Mouse (Mus musculus) heart, postnatal 4 days (tissue): ENCODE data around the gene Ppp2r5b. TPM values are rescaled to one million over a fixed set of nuclear protein-coding genes. Genes with fewer than 3 reads are reported as not detected.

Source experiments
- DNase-seq: peaks from one replicate; pipeline ENCODE4 v3.0.0; 2021
- total RNA-seq, 2 experiments: library from RNA; stranded (reverse); gene quantifications; 2 replicates each; pipeline ENCODE4 v1.2.3; 2021

The Ppp2r5b gene
- total RNA-seq, 2 experiments from 2014 or later = 30.1 to 30.2 TPM

DNA sequence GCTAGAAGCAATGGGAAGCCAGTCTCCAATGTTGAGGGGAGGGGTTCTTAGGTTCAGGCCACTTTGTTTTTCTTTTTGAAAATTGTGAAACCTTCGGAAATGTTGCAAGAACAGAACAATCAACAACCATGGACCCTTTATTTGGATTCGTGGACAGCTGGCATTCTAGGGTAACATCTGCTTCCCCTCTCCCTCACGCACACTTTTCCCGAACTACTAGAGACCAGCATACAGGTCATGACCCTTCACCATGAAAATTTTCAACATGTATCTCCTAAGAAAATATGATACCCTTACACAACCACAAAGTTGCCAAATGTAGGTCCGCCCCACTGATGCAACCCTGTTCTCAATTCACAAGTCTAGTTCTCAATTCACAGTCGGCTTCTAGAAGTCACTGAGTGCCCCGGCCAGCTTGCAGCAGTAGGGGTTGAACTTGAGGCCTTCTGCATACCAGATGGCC lies 33.0 kb upstream of the Ppp2r5b start:
- no peak for DNase-seq

DNA sequence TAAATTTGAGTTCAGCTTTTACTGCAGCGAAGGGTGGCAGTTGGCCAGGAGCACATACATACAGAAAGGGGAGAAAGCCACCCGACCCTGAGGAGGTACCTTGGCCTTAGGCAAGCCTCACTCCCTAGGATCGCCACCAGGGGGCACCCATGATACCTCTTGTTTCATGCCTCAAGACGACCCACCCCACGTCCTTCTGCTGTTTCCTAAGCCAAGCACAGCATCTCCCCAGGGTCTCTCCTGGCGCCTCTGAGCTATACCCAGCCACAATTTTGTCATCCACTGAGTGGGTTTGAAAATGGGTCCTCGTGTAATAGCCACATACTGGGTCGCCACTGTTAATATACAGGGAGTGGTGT lies 32.5 kb upstream of the Ppp2r5b start:
- DNase-seq = peak; percentile 93

DNA sequence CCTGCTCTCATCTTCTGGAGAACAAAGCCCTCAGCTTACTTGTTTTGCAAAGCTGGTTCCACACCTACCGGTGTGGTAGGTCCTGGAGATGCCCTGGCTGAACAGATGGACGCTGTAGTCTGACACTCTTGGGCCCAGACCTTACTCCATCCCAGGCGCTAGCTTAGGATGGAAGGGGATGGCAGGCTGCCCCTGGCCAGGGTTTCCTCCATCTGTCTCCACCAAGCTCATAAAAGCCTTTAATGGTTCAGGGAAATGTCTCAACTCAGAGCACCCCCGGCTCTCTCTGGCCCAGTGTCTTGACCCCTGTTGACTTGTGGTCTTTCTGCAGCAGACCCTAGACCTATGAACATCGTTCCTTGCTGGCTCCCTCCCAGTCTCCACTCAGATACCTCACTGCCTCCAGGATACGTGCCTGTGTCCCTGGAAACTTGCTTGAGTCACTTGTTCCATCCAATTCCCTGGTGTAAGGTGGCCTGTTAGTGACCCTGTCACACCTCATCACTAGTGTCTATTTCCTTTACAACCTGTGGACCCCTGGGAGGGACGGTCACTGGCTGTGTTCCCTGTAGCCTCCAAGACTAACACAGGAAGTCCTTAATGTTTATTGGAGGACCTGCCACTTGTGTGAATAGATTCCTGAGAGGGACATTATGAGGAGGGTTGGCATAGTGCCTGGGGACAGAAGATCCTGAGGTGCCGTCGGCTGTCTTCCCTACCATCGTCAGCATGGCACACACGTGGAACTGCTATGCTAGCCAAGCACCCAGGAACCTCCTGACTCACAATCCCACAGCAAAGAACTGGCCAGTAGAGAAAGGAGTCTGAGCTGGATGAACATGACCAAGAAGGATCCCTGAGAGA lies 31.9 kb upstream of the Ppp2r5b start:
- peak; percentile 40 for DNase-seq

DNA sequence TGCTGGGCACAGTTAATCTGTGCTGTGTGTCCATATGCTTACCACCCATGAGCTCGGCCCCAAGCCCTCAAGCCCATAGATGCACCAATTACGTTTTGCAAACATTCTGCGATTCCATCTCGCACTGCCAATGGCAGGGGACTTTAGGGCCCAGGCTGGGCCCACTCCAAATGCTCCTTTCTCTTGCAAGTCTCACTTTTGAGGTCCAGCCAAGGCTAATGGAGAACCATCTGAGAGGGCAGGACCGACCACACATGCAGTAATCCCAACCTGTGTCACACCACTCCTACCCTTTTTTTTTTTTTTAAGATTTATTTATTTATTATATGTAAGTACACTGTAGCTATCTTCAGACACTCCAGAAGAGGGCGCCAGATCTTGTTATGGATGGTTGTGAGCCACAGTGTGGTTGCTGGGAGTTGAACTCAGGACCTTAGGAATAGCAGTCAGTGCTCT lies 30.1 kb upstream of the Ppp2r5b start:
- DNase-seq = no peak

DNA sequence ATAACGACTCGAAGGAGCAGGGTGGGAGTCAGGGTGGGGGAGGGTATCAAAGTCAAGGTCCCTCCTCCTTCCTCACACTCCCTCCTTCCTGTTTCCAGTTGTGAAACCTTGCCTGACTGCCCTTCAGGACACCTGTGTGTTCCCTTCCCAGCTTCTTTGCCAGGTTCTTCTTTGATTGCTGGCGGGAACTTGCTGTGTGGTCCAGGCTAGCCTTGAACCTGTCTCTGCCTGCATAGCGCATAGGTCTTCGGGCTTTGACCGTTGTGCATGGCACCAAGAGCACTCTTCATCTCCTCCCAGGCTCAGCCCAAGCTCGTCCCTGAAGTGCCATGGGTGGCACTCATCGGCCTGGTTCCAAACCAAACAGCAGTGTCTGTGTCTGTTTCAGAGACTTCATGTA lies 29.3 kb upstream of the Ppp2r5b start:
- DNase-seq = no peak

DNA sequence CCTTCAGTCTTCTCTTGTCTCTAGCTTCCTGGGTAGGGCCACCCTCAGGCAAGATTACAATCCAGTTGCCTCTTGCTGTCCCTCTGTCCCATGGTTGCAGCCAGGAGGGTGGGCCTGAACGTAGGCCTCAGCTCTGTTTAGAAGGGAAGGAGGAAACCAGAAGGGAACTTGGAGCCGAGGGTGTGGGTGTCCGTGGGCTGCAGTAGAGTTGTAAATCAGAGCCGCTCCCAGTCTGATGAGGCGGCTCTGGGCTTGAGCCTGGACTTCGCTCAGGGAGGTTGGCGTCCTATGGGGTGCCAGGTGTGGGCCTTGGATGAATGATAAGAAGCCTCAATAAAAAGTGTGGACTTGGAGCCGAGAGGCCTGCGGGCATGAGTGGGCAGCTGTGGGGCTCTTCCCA lies 28.5 kb upstream of the Ppp2r5b start:
- no peak for DNase-seq

DNA sequence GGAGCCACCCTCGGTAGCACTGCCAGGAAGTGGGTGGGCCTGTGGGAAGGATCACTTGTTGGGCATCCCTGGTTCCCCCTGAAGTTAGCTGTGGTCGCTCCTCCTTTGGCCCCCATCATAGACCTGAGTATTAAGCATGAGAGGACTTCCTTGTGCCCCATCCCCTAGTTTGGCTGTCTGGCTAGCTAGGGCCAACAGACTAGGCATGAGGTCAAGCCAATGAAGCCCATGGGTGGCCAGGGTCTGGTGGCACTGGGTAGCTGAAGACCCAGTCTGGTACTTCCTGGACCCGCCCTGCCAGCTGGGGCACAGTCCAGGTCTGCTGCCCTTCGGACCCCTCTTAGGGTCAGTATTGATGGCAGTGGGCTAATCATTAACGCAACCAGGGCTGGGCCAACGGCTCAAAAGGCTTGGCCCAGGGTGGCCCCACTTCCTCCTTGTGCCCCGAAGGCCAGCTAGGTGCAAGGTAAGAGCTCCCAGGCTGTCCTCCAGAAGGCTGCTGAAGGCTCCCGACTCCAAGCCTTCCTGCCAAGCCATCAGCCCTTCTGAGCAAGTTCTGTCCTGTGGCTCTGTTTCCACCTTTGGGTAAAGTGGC lies 27.3 kb upstream of the Ppp2r5b start:
- no peak for DNase-seq

DNA sequence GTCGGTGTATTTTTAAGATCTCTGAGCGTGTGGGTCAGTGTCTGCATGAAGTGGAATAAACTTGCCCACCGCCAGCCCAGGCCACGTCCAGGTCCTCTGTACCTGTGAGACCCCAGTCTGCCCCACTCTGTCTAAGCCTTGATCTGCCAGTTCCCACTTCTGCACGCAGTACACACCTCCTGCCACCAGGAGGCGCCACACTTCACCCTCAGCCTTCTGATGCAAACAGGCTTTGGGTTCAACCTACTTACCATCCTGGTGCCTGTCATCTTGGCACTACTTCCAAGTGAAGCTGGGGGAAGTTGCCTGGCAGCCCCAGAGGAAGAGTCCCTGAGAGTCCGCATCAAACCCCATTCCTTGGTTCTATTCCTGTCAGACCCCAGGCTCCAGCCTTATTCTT lies 26.6 kb upstream of the Ppp2r5b start:
- DNase-seq = peak; percentile 84

DNA sequence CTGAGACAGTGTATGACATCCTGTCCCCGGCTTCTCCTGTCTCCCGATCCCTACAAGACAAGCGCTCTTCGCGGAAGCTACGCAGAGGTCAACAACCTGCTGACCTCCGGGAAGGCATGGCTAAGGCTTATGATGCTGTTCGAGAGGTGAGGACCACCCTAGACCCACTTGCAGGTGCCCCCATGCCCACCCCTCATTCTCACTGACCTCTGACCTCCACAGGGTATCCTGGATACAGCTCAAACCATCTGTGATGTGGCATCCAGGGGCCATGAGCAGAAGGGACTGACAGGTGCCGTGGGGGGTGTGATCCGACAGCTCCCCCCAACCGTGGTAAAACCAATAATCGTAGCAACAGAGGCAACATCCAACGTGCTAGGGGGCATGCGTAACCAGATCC lies 25.7 kb upstream of the Ppp2r5b start:
- DNase-seq = no peak

DNA sequence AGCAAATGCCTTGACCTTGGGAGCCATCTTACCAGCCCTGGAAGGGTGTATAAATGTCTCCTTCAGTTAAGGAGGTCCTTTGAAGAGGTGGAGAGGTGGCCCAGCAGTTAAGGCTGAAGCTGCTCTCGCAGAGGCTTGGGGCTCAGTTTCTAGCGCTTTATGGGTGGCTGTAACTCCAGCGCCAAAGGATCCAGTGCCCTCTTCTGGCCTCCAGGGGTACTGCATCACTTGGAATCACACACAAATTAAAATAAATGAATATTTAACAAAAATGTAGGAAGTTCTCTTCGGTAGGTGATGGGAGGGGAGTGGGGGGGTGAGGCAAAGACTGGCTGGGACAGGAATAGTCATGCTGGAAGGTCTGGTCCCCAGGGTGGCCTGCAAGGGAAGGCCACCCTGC lies 25.3 kb upstream of the Ppp2r5b start:
- no peak for DNase-seq

DNA sequence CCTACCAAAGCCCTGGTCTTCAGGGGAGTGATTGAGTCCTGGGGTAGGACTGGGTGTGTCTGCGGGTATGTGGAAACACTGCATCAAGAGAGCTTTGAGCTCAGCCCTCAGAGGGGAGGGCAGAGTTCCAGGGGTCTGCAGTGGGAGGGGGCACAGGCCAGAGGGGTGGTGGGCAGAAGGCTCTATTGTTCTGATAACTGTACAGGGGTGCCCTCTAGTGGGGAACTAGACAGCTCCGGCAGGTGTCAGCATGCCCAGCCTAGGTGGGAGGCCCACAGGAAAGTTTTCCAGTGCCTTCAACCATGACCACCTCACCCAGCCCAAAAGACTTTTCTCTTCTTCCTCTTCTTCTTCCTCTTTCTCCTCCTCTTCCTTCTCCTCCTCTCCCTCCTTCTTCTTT lies 24.8 kb upstream of the Ppp2r5b start:
- DNase-seq = peak; percentile 40

DNA sequence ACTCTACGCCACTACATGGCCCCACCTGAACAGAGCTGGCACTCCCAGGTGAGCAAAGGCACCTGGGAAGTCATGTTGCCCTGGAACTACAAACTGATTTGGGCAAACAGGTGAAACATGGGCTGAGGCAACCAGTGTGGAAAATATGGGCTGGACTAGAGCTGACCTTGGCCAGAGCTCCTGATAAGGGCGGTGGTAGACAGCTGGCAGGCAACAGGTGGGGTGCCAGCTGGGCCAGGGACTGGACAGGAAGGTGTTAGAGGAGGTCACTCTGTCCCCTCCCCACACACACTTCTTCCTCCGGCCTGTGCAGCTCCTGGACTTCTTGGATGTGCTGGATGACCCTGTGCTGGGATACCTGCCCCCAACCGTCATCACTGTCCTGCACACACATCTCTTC lies 17.3 kb upstream of the Ppp2r5b start:
- DNase-seq = no peak

DNA sequence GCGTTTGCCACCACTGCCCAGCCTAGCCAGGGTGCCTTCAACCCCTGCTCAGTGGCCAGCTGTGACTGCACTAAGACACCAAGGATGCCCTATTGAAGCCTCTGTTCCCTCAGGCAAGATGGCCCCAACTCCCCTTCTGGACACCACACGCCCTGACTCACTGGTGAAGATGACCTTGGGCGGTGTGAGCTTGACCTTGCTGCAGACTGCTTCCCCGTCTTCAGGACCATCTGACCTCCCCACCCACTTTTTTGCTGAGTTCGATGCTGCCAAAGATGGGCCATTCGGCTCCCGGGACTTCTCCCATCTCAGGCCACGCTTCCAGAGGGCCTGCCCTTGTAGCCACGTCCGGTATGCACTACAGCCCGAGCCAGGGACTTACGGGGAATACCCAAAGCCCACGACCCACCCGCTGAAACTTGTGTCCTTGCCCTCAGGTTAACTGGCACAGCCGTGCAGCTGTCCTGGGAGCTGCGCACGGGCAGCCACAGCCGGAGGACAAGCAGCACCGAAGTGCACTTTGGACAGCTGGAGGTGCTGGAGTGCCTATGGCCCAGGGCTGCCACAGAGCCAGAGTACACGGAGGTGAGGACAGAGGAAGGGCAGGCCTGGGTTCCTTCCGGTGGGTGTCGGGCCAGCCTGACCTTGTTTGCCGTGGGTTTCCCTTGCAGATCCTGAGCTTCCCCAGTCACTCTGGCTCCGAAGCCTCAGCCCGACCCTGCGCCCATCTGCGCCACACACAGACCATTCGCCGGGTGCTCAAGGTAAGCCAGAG lies 12.0 kb upstream of the Ppp2r5b start:
- DNase-seq = no peak

DNA sequence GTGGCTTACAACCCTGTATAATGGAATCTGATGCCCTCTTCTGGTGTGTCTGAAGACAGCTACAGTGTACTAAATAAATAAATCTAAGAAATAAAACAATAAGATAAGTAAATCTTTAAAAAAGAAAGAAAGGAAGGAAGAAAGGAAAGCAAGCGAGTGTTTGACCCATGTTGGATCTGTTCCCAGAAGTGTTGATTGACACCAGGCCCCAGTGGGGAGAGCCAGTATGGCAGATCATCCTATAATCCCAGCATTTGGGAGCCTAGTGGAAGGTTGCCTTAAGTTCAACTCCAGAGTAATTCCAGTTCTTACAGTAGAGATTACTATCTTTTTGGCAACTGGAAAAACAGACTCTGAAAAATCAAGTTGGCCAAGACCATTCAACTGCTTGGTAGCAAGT lies 10.1 kb upstream of the Ppp2r5b start:
- DNase-seq = no peak

DNA sequence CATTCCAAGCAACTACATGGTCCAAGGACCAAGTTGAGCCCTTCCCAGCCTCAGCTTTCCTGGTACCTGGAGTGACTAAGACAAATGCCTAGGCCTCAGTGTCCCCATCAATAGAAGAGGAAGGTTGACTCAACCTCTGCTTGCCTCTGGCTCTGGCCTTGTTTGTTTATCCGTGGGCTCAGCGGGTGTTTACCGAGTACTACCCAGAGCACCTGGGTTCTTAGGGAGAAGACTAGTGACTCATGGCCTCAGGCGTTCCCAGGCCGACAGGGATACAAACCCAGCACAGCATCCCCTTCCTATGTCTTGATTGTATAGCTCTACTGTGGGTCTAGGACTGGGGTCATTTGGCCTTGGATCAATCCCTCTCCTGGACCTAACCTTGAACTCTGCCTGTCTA lies 7.6 kb upstream of the Ppp2r5b start:
- DNase-seq = no peak

DNA sequence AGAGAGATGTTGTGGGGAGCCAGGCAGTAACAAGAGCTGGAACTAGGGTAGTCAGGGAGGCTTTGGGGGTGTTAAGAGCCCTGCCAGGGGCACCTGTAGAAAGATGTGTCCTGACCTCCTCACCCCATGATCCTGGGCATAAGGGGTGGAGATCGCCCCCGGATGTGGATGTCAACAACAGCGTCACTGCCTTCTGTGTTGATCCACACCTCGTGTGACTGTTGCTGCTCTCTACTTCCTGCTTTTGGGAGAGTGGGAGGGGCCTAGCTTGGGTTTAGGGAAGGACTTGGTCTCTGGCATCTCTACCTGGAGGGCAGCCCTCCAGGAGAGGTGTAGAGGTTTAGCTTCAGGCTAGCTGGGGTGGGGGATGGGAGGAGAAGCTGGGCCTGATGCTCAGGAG lies 6.6 kb upstream of the Ppp2r5b start:
- peak; percentile 53 for DNase-seq

DNA sequence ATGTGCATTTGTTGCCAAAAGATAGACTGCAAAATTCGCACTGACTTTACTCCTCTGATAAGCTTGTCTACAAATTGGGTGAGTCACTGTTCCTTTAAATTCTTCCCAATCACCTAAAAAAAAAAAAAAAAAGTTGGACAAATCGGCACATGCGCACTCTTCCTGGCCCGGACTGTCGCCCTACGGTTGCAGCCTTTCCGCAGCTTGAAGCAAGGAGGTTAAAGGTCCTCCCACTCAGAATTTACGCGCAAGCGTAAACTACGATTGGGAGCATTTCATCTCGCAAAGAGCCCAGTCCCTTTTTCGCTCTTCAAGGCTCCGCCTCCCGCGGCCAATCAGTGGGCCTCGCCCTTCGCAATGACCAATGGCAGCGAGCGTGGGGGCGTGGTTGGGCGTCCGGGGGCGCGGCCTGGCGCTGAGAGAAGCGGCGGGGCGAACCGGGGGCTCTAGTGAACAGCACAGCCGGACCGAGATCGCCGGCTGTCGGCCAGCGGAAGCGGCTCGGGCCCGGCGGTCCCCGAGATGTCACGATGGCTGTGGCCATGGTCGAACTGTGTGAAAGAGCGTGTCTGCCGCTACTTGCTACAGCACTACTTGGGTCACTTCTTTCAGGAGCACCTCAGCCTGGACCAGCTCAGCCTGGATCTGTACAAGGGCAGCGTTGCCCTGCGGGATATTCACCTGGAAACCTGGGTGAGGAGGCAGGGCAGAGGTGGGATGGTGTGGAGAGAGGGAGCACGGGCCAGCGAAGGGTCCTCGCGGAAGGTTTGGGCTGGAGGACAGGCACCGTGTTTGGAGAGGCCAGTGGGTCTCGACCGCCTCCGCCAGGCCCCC lies 5.8 kb upstream of the Ppp2r5b start, which contains the start of gene Atg2a:
Gene Atg2a, plus strand, starts transcription at position 395 of the 834 bp plus-strand sequence.
- peak; percentile 99 for DNase-seq

DNA sequence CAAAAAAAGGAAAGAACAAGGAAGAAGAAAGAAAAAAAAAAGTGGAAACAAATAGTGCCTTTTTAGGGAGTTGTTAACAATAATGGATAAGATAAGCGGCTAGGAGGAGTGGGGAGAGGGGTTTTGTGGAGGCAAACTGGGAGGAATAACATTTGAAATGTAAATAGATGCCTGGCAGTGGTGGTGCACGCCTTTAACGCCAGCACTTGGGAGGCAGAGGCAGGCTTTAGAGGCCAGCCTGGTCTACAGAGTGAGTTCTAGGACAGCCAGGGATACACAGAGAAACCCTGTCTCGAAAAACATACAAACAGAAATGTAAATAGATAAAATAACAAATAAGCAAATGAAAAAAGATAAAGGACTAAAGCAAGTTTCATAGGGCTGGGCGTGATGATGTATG lies 5.1 kb upstream of the Ppp2r5b start:
- DNase-seq = no peak

DNA sequence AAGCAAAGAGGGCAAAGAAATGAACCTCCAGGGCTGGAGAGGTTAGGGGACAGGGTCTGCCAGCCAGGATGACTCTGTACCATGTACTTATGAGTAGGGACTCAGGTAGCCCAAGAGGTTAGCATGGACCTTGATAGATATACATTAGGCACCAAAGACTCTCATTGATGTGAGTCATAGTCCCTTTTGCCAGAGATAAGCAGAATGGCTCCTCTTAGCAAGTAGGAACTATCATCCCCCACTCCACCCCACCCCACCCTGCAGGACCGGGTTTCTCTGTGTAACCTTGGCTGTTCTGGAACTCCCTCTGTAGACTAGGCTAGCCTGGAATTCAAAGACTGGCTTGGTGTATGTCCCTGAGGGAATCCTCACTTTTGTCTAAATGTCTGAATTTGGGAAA lies 4.5 kb upstream of the Ppp2r5b start:
- DNase-seq = no peak

DNA sequence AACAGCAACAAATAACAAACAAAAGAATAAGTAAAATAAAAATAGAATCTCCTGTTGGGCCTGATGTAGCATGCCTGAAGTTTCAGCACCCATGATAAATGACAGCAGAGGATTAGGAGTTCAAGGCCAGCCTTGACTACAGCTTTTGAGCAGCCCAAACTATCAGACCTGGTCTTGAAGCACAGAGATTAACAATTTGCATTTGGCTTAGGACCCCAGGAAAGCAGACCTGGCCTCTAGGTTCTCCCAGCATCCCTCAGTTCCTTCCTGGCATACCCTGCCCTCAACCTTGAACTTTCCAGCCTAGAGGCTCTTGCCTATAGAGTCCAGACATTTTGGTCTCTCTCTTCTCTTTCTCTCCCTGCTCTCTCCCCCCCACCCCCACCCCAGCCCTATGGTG lies 3.1 kb upstream of the Ppp2r5b start:
- no peak for DNase-seq

DNA sequence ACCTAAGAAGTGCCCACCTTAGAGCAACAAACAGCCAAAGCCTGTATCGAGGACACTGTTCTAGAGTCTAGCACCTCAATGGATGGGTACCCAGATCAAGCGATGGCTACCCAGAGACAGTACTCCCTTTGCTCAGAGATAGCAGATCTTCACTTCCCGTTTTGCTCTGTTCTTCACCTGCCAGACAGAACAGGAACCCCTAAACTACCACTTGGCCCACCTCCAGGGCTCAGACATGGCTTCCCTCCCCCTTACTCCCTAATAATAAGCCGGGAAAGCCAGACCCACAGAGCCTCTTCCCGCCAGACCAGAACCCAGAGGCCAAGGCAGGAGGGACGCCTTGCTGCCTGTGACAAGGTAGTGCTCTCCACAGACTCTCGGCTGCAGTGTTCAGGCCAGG lies 1.2 kb upstream of the Ppp2r5b start:
- no peak for DNase-seq

DNA sequence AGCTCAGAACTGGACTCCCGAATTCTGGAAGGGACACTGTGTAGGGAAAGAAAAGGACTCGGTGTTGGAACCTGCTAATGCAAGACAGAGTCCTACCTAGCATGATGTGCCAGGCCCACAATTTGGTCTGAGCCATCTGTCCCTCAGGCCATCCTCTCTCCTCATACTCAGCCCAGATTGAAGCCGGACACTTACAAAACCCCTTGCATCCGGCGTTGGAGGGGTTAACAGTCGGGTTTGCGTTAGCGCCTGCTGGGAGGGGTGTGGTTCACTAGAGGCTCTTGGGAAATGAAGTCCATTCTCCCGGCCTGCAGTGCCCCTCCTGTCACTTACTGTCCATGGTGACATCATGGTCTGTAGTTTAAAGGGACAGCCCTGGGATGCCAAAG lies 375 bp upstream of the Ppp2r5b start:
- peak; percentile 92 for DNase-seq
